Comparison of ENCODE assay signal across 23 mouse cellular contexts in genomic region chr4:106453108-106453507, GRCm38 (mm10). TPM values are rescaled to one million over a fixed set of nuclear protein-coding genes. Genes with fewer than 3 reads are reported as not detected.
"Had no signal": no experiment of that assay in that cellular context is flagged by ENCODE, and none has a peak within 500 bp of the region (broad histone marks: within the 10 kb centered on the region; RNA-seq: fewer than 3 reads in every experiment).

No protein-coding gene starts in this region.

- H3K27me3 ChIP-seq: midbrain, embryonic 13.5 days; neural tube, embryonic 13.5 days; neural tube, embryonic 15.5 days had no signal

- H3K4me2 ChIP-seq: lung, embryonic 14.5 days; midbrain, embryonic 13.5 days; neural tube, embryonic 13.5 days; neural tube, embryonic 15.5 days had no signal

- H3K27ac ChIP-seq: liver, embryonic 14.5 days; midbrain, embryonic 10.5 days; midbrain, embryonic 13.5 days; neural tube, embryonic 13.5 days; neural tube, embryonic 15.5 days had no signal

- H3K4me3 ChIP-seq: midbrain, embryonic 10.5 days; midbrain, embryonic 13.5 days; myocyte; neural tube, embryonic 13.5 days; neural tube, embryonic 15.5 days had no signal

- H3K9me3 ChIP-seq: midbrain, embryonic 10.5 days; midbrain, embryonic 13.5 days; neural tube, embryonic 13.5 days; neural tube, embryonic 15.5 days had no signal

- H3K4me1 ChIP-seq: midbrain, embryonic 13.5 days; neural tube, embryonic 13.5 days; neural tube, embryonic 15.5 days had no signal

- H3K36me3 ChIP-seq: midbrain, embryonic 13.5 days; neural tube, embryonic 13.5 days; neural tube, embryonic 15.5 days had no signal

- H3K9ac ChIP-seq: liver, embryonic 14.5 days; lung, embryonic 14.5 days; midbrain, embryonic 13.5 days; neural tube, embryonic 13.5 days; neural tube, embryonic 15.5 days had no signal

- DNase-seq: lung, adult 18-20 months; lung, embryonic 14.5 days; lung, postnatal 10 days; lung, postnatal 4 days; retina, postnatal 1 day; right cerebral cortex, postnatal 25 days; spleen, adult 18-20 months; thymus, adult 18-20 months; thymus, postnatal 14 days; thymus, postnatal 36 days had no signal

- ATAC-seq: midbrain, embryonic 13.5 days; midbrain, embryonic 16.5 days had no signal

RNA-seq across cellular contexts. Expression of gene Pcsk9, which starts 11.0 kb away (rescaled TPM):
- total RNA-seq: megakaryocyte-erythroid progenitor cell, adult 5-6 weeks had no signal

RNA-seq across cellular contexts. Expression of gene Bsnd, which starts 39.0 kb away (rescaled TPM):
- total RNA-seq: megakaryocyte, adult 5-6 weeks; megakaryocyte-erythroid progenitor cell, adult 5-6 weeks had no signal
- polyA plus RNA-seq: liver, embryonic 14.5 days; lung, embryonic 14.5 days; lung, embryonic 16.5 days; midbrain, embryonic 10.5 days; midbrain, embryonic 13.5 days; midbrain, embryonic 16.5 days; myocyte; neural tube, embryonic 11.5 days; neural tube, embryonic 13.5 days; neural tube, embryonic 15.5 days; stomach, embryonic 14.5 days; stomach, embryonic 16.5 days had no signal
